Mouse (Mus musculus) forebrain, postnatal 0 days (tissue): ENCODE measurements around the gene Ube2d1. TPM values are rescaled to one million over a fixed set of nuclear protein-coding genes. Genes with fewer than 3 reads are reported as not detected.

ENCODE experiments used
- ATAC-seq: fragments of 200-750 bp; cut with Nextera tagmentation; 2 replicates; pipeline ENCODE4 v1.8.0; 2017; ENCODE audit warnings: mild to moderate bottlenecking, moderate library complexity
- DNase-seq: peaks from one replicate; pipeline ENCODE4 v3.0.0-alpha.2; 2015
- H3K27ac ChIP-seq: fragments of 300-500 bp; sonication (generic); 2 replicates; pipeline ENCODE4 v1.5.1; 2014; ENCODE audit warnings: low read depth, mild to moderate bottlenecking, antibody characterized with exemption, low read length, moderate library complexity, mixed read lengths
- H3K27me3 ChIP-seq: fragments of 300-500 bp; sonication (generic); 2 replicates; pipeline ENCODE4 v1.6.1; 2014; ENCODE audit warnings: mild to moderate bottlenecking, low read length, mixed read lengths; ENCODE audit not compliant: insufficient read depth
- H3K36me3 ChIP-seq: fragments of 300-500 bp; sonication (generic); 2 replicates; pipeline ENCODE4 v1.6.1; 2014; ENCODE audit warnings: mild to moderate bottlenecking, moderate library complexity; ENCODE audit not compliant: insufficient read depth
- H3K4me1 ChIP-seq: fragments of 300-500 bp; sonication (generic); 2 replicates; pipeline ENCODE4 v1.6.1; 2014; ENCODE audit warnings: antibody characterized with exemption; ENCODE audit not compliant: insufficient read depth
- H3K4me2 ChIP-seq: fragments of 300-500 bp; sonication (generic); 2 replicates; pipeline ENCODE4 v1.6.1; 2014; ENCODE audit warnings: low read depth, mild to moderate bottlenecking, moderate library complexity
- H3K4me3 ChIP-seq: fragments of 300-500 bp; sonication (generic); 2 replicates; pipeline ENCODE4 v1.5.1; 2014; ENCODE audit warnings: low read depth, low read length, mixed read lengths
- H3K9ac ChIP-seq: fragments of 300-500 bp; sonication (generic); 2 replicates; pipeline ENCODE4 v1.6.1; 2014; ENCODE audit warnings: mild to moderate bottlenecking
- H3K9me3 ChIP-seq: fragments of 300-500 bp; sonication (generic); 2 replicates; pipeline ENCODE4 v1.6.1; 2016; ENCODE audit warnings: low read length
- CTCF ChIP-seq: sonication (generic); IDR thresholded peaks from 2 replicates; pipeline ENCODE4 v1.5.1; 2016; ENCODE audit warnings: antibody characterized with exemption, control low read depth, low read depth
- WGBS: fragments of 180-500 bp; shearing (Covaris S2); extraction: QIAGEN DNeasy Blood & Tissue Kit; methylation state at CpG from one replicate; pipeline ENCODE4 v1.1.7; 2014; 5-methylcytosine and 5-hydroxymethylcytosine counted together
- polyA plus RNA-seq: library from polyadenylated mRNA; unstranded; fragments of >200 nt; fragmentation: Nextera tagmentation; extraction: Ambion mirVana; gene quantifications from 2 replicates; pipeline ENCODE4 v1.2.1, GENCODE M21; 2015
- total RNA-seq: library from RNA; depleted of rRNA; stranded (reverse); fragments of >200 nt; gene quantifications from 2 replicates; pipeline ENCODE4 v1.2.3, GENCODE M21; 2014

Gene Ube2d1
- total and polyA plus RNA-seq, 2 experiments from 2014 or later = 82.6 to 227 TPM

GRCm38 (mm10) chr10:71251256-71251655, 33.8 kb downstream of the Ube2d1 start:
- TF ChIP-seq CTCF = no peak
- Histone ChIP-seq H3K9ac (no peak overlapping the region), H3K27ac (no peak overlapping the region), H3K4me2 (no peak overlapping the region), H3K4me3 (no peak overlapping the region), H3K4me1 (no peaks in the 10 kb centered on the region), H3K9me3 (no peaks in the 10 kb centered on the region), H3K27me3 (no peaks in the 10 kb centered on the region), H3K36me3 (peaks cover 15% of the 10 kb centered on the region)
- ATAC-seq (no peak), DNase-seq (no peak)
- WGBS = 89% methylated on average over 5 of the region's 5 CpGs

- DNase-seq (no peak), ATAC-seq (no peak)
- TF ChIP-seq CTCF = no peak
- H3K4me1 ChIP-seq = no peaks in the 10 kb centered on the region
- H3K9ac ChIP-seq = no peak overlapping the region
- H3K36me3 ChIP-seq = peaks cover 9% of the 10 kb centered on the region
- no peak overlapping the region for H3K27ac ChIP-seq
- H3K4me2 ChIP-seq = no peak overlapping the region
- H3K27me3 ChIP-seq = no peaks in the 10 kb centered on the region
- H3K9me3 ChIP-seq = no peaks in the 10 kb centered on the region
- H3K4me3 ChIP-seq = no peak overlapping the region
- 85% methylated on average over 17 of the region's 17 CpGs for WGBS
These were observed 34.6 kb downstream of the Ube2d1 start for GRCm38 (mm10) chr10:71250472-71250871.

GRCm38 (mm10) chr10:71249086-71249880, 35.8 kb downstream of the Ube2d1 start:
- no peaks in the 10 kb centered on the region for H3K4me1 ChIP-seq
- DNase-seq = no peak
- no peak overlapping the region for H3K4me3 ChIP-seq
- H3K4me2 ChIP-seq = no peak overlapping the region
- H3K36me3 ChIP-seq = peaks cover 1% of the 10 kb centered on the region
- TF ChIP-seq CTCF = no peak
- WGBS = 75% methylated on average over 10 of the region's 10 CpGs
- no peak for ATAC-seq
- no peaks in the 10 kb centered on the region for H3K27me3 ChIP-seq
- H3K9me3 ChIP-seq = no peaks in the 10 kb centered on the region
- H3K27ac ChIP-seq = no peak overlapping the region
- H3K9ac ChIP-seq = no peak overlapping the region

GRCm38 (mm10) chr10:71246956-71247355, 38.1 kb downstream of the Ube2d1 start:
- Histone ChIP-seq H3K4me1 (no peaks in the 10 kb centered on the region), H3K36me3 (no peaks in the 10 kb centered on the region), H3K4me3 (no peak overlapping the region), H3K4me2 (no peak overlapping the region), H3K27ac (no peak overlapping the region), H3K9ac (no peak overlapping the region), H3K27me3 (no peaks in the 10 kb centered on the region), H3K9me3 (no peaks in the 10 kb centered on the region)
- DNase-seq = no peak
- no peak for ATAC-seq
- TF ChIP-seq CTCF = no peak
- WGBS = 66% methylated on average over 7 of the region's 7 CpGs

- Histone ChIP-seq H3K27me3 (no peaks in the 10 kb centered on the region), H3K9ac (no peak overlapping the region), H3K4me1 (peaks cover 5% of the 10 kb centered on the region; the same call in 1 of the 2 replicates), H3K4me3 (no peak overlapping the region), H3K9me3 (no peaks in the 10 kb centered on the region), H3K4me2 (no peak overlapping the region), H3K27ac (no peak overlapping the region), H3K36me3 (peaks cover 8% of the 10 kb centered on the region; the same call in 1 of the 2 replicates)
- DNase-seq (no peak), ATAC-seq (no peak)
- no peak for TF ChIP-seq CTCF
- 54% methylated on average over 6 of the region's 6 CpGs for WGBS
These were observed 45.5 kb downstream of the Ube2d1 start for GRCm38 (mm10) chr10:71239479-71240120.

- H3K4me3 ChIP-seq = peak within 1 kb of the TSS; percentile 78
These were observed 46.9 kb downstream of the Ube2d1 start, which contains the start of gene Tfam for GRCm38 (mm10) chr10:71238240-71238554. Gene Tfam, minus strand, starts transcription at chr10:71238280.

More at GRCm38 (mm10) chr10:71238240-71238554, 46.9 kb downstream of the Ube2d1 start, which contains the start of gene Tfam:
- Histone ChIP-seq H3K4me1 (peaks cover 5% of the 10 kb centered on the region; the same call in 1 of the 2 replicates), H3K36me3 (peaks cover 18% of the 10 kb centered on the region), H3K9me3 (no peaks in the 10 kb centered on the region), H3K9ac (peak within 1 kb of the TSS; percentile 88), H3K27me3 (no peaks in the 10 kb centered on the region), H3K4me2 (peak within 1 kb of the TSS; percentile 96), H3K27ac (peak within 1 kb of the TSS; percentile 77)
- WGBS = 5% methylated on average over 7 of the region's 7 CpGs
- no peak for TF ChIP-seq CTCF
- no peak for ATAC-seq
- DNase-seq = no peak
